Mouse (Mus musculus) cerebellum, adult 2 months (tissue): ENCODE results near the gene Map3k21.

ENCODE experiments used
- CTCF ChIP-seq: fragments of 200-500 bp; IDR thresholded peaks from 2 replicates; pipeline ENCODE4 v1.5.1; 2011; ENCODE audit warnings: low read depth, mild to moderate bottlenecking, control low read depth, low read length, moderate library complexity, borderline replicate concordance; ENCODE audit not compliant: insufficient read depth
- POLR2A ChIP-seq: fragments of 200-500 bp; IDR thresholded peaks from 2 replicates; pipeline ENCODE4 v1.6.1; 2011; ENCODE audit warnings: low read length, control low read depth, borderline replicate concordance; ENCODE audit not compliant: insufficient read depth

- TF ChIP-seq CTCF: no peak
- no peak for TF ChIP-seq POLR2A
Measured at GRCm38 (mm10) chr8:125987996-125988395, 77.7 kb downstream of the Map3k21 start.
